Mouse (Mus musculus) midbrain, embryonic 13.5 days (tissue): ENCODE results near the gene Gm7137. TPM values are rescaled to one million over a fixed set of nuclear protein-coding genes. Genes with fewer than 3 reads are reported as not detected.
"Not testable (repeated sequence)": the region's sequence is repeated elsewhere in the genome, so short reads cannot be mapped to it uniquely, and the experiment has no call there.

ENCODE experiments used
- ATAC-seq: fragments of 200-750 bp; cut with Nextera tagmentation; 2 replicates; pipeline ENCODE4 v1.8.0; 2017; ENCODE audit warnings: mild to moderate bottlenecking, moderate TSS enrichment, moderate library complexity
- H3K27ac ChIP-seq: fragments of 300-500 bp; sonication (generic); 2 replicates; pipeline ENCODE4 v1.5.1; 2015; ENCODE audit warnings: inconsistent platforms, mild to moderate bottlenecking, moderate library complexity
- H3K27me3 ChIP-seq: fragments of 300-500 bp; sonication (generic); 2 replicates; pipeline ENCODE4 v1.6.1; 2015; ENCODE audit warnings: mild to moderate bottlenecking, inconsistent platforms
- H3K36me3 ChIP-seq: fragments of 300-500 bp; sonication (generic); 2 replicates; pipeline ENCODE4 v1.6.1; 2015; ENCODE audit warnings: mild to moderate bottlenecking, inconsistent platforms
- H3K4me1 ChIP-seq: fragments of 300-500 bp; sonication (generic); replicated peaks from 2 replicates; pipeline ENCODE4 v1.6.1; 2015; ENCODE audit warnings: inconsistent platforms
- H3K4me2 ChIP-seq: fragments of 300-500 bp; sonication (generic); replicated peaks from 2 replicates; pipeline ENCODE4 v1.6.1; 2015; ENCODE audit warnings: moderate library complexity, mild to moderate bottlenecking, inconsistent platforms
- H3K4me3 ChIP-seq: fragments of 300-500 bp; sonication (generic); replicated peaks from 2 replicates; pipeline ENCODE4 v1.5.1; 2015; ENCODE audit warnings: mild to moderate bottlenecking, inconsistent platforms
- H3K9ac ChIP-seq: fragments of 300-500 bp; sonication (generic); replicated peaks from 2 replicates; pipeline ENCODE4 v1.6.1; 2015; ENCODE audit warnings: mild to moderate bottlenecking, inconsistent platforms
- H3K9me3 ChIP-seq: fragments of 300-500 bp; sonication (generic); 2 replicates; pipeline ENCODE4 v1.6.1; 2016; ENCODE audit warnings: mild to moderate bottlenecking, inconsistent platforms
- WGBS: fragments of 180-500 bp; shearing (Covaris S2); methylation state at CpG from one replicate; pipeline ENCODE4 v1.1.7; 2015; 5-methylcytosine and 5-hydroxymethylcytosine counted together
- polyA plus RNA-seq: library from polyadenylated mRNA; unstranded; fragments of >200 nt; fragmentation: Nextera tagmentation; extraction: Ambion mirVana; gene quantifications from 2 replicates; pipeline ENCODE4 v1.2.1, GENCODE M21; 2015

Gene Gm7137
- polyA plus RNA-seq, 1 experiment from 2014 or later = not detected

GRCm38 (mm10) chr10:77794976-77795375, 7.0 kb upstream of the Gm7137 start, which contains the start of gene Gm9639:
Gene Gm9639, minus strand, starts transcription at chr10:77795076.
- ATAC-seq = no peak
- Histone ChIP-seq H3K9ac (no peak within 1 kb of the TSS), H3K4me2 (no peak within 1 kb of the TSS), H3K27me3 (no peaks in the 10 kb centered on the region), H3K4me3 (no peak within 1 kb of the TSS), H3K36me3 (no peaks in the 10 kb centered on the region), H3K9me3 (no peaks in the 10 kb centered on the region), H3K4me1 (peaks cover 16% of the 10 kb centered on the region), H3K27ac (peak within 1 kb of the TSS; percentile 58; the same call in 1 of the 2 replicates)
- 52% methylated on average over 2 of the region's 2 CpGs for WGBS

DNA sequence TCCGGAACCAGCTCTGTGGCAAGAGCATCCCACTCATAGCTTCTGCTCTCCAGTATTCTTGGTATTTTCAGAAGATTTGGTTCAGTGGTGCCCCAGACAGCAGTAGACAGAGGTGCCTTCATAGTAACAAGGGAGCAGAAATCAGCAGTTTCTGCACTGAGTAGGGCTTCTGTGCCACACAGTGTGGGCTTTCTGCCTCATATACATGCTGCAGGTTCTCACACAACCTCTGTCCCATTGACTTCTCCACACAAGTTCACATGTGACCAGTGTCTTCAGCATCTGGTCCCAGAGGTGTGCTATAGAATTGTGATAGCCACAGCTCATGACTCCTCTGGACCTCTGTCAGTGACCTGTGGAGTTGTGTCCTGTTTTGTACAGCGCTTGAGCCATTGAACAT, 621 bp upstream of the Gm7137 start:
- Histone ChIP-seq H3K4me1 (no peaks in the 10 kb centered on the region), H3K27ac (no peak overlapping the region), H3K27me3 (no peaks in the 10 kb centered on the region), H3K9ac (no peak overlapping the region), H3K4me2 (no peak overlapping the region), H3K36me3 (no peaks in the 10 kb centered on the region), H3K9me3 (no peaks in the 10 kb centered on the region), H3K4me3 (no peak overlapping the region)
- no peak for ATAC-seq
- WGBS = 84% methylated on average over 2 of the region's 2 CpGs

GRCm38 (mm10) chr10:77783396-77783795, 4.6 kb downstream of the Gm7137 start:
- WGBS = 93% methylated on average over 2 of the region's 3 CpGs
- H3K36me3 ChIP-seq, H3K4me3 ChIP-seq, H3K27me3 ChIP-seq, H3K27ac ChIP-seq, ATAC-seq, H3K9ac ChIP-seq, H3K4me1 ChIP-seq, H3K4me2 ChIP-seq, H3K9me3 ChIP-seq: not testable (repeated sequence)

DNA sequence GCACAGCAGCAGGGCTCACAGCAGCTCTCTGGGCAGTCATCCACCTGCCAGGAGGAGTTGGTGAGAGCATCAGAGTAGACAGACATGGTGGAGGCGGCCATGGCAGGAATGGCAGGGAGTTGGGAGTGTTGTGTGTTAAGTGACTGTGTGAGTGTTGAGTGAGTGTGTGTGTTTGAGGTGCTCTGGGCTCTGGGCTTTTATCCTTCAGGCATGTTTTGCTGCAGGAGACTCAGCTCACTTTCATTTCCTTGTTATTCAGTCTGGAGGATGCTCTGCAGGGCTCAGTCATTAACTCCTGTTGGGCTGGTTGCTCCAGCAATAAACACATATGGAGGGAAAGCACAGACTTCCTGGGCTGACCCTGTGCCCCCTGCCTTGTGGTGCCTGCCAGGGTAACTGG, 5.6 kb downstream of the Gm7137 start, which contains the start of gene Gm3250:
Gene Gm3250, minus strand, starts transcription at position 101 of the 400 bp plus-strand sequence.
- not testable (repeated sequence) for H3K36me3 ChIP-seq, H3K9me3 ChIP-seq, H3K4me3 ChIP-seq, H3K9ac ChIP-seq, H3K27ac ChIP-seq, H3K4me1 ChIP-seq, H3K27me3 ChIP-seq, H3K4me2 ChIP-seq, ATAC-seq
- 33% methylated on average over 1 of the region's 1 CpGs for WGBS

DNA sequence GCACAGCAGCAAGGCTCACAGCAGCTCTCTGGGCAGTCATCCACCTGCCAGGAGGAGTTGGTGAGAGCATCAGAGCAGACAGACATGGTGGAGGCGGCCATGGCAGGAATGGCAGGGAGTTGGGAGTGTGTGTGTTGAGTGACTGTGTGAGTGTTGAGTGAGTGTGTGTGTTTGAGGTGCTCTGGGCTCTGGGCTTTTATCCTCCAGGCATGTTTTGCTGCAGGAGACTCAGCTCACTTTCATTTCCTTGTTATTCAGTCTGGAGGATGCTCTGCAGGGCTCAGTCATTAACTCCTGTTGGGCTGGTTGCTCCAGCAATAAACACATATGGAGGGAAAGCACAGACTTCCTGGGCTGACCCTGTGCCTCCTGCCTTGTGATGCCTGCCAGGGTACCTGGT, 11.2 kb downstream of the Gm7137 start, which contains the start of gene Gm7138:
Gene Gm7138, minus strand, starts transcription at position 101 of the 400 bp plus-strand sequence.
- H3K4me1 ChIP-seq, ATAC-seq, H3K27ac ChIP-seq, H3K9me3 ChIP-seq, H3K4me3 ChIP-seq, H3K27me3 ChIP-seq, H3K36me3 ChIP-seq, H3K9ac ChIP-seq, H3K4me2 ChIP-seq: not testable (repeated sequence)
- WGBS = 63% methylated on average over 1 of the region's 1 CpGs

DNA sequence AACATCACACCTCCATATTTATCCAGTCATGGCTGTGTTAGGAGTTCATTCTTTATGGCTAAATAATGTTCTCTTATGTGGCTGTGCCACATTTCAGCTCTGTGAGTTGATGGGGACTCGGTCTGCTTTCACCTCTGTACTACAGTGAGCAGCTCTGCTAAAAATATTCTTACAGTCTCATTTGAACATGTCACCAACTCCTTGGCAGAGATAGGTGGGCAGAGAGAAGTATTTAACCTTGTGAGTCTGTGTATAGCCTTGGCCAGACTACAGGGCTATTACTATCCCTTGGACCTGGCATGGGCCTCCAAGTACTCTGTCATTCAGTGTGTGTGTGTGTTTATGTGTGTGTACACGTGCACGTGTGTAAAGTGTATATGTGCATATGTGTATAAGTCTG, 15.9 kb downstream of the Gm7137 start:
- H3K4me2 ChIP-seq = not testable (repeated sequence)
- WGBS = 91% methylated on average over 3 of the region's 3 CpGs

GRCm38 (mm10) chr10:77771225-77771624, 16.8 kb downstream of the Gm7137 start, which contains the start of gene Gm3238:
Gene Gm3238, minus strand, starts transcription at chr10:77771325.
- not testable (repeated sequence) for H3K4me1 ChIP-seq, H3K9ac ChIP-seq, ATAC-seq, H3K36me3 ChIP-seq, H3K4me2 ChIP-seq, H3K27ac ChIP-seq, H3K27me3 ChIP-seq, H3K4me3 ChIP-seq, H3K9me3 ChIP-seq
- WGBS = 70% methylated on average over 1 of the region's 1 CpGs

More for the DNA sequence above, 15.9 kb downstream of the Gm7137 start:
- not testable (repeated sequence) for H3K9me3 ChIP-seq, H3K27ac ChIP-seq, H3K4me1 ChIP-seq, H3K36me3 ChIP-seq, H3K9ac ChIP-seq, H3K27me3 ChIP-seq, H3K4me3 ChIP-seq, ATAC-seq

DNA sequence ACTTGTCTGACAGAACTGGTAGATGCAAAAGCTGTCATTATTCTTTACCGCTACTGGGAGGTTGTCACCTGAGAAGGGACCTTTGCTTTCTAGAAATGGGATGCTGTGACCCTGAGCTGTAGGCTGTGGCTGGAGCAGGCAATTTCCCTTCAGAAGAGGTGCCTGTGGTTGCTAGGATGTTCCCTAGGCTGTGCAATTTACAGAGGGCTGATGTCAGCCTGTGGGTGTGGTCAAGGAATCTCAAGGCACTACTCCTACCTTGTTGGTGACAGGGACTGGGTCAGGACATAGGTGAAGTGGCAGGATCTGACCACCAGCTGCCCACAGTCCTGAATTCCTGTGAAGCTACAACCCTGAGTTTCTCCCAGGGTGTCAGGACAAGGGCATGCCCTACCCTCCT, 18.3 kb downstream of the Gm7137 start:
- Histone ChIP-seq H3K27me3 (no peaks in the 10 kb centered on the region), H3K27ac (no peak overlapping the region), H3K9me3 (no peaks in the 10 kb centered on the region), H3K36me3 (no peaks in the 10 kb centered on the region), H3K4me2 (no peak overlapping the region), H3K9ac (no peak overlapping the region), H3K4me3 (no peak overlapping the region), H3K4me1 (no peaks in the 10 kb centered on the region)
- ATAC-seq = no peak
- 87% methylated on average over 1 of the region's 1 CpGs for WGBS

DNA sequence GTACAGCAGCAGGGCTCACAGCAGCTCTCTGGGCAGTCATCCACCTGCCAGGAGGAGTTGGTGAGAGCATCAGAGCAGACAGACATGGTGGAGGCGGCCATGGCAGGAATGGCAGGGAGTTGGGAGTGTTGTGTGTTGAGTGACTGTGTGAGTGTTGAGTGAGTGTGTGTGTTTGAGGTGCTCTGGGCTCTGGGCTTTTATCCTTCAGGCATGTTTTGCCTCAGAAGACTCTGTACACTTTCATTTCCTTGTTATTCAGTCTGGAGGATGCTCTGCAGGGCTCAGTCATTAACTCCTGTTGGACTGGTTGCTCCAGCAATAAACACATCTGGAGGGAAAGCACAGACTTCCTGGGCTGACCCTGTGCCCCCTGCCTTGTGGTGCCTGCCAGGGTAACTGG, 28.4 kb downstream of the Gm7137 start, which contains the start of gene Gm3233:
Gene Gm3233, minus strand, starts transcription at position 101 of the 400 bp plus-strand sequence.
- H3K36me3 ChIP-seq, H3K27ac ChIP-seq, H3K4me3 ChIP-seq, H3K27me3 ChIP-seq, H3K9ac ChIP-seq, ATAC-seq, H3K4me2 ChIP-seq, H3K9me3 ChIP-seq, H3K4me1 ChIP-seq: not testable (repeated sequence)
- 70% methylated on average over 1 of the region's 1 CpGs for WGBS

DNA sequence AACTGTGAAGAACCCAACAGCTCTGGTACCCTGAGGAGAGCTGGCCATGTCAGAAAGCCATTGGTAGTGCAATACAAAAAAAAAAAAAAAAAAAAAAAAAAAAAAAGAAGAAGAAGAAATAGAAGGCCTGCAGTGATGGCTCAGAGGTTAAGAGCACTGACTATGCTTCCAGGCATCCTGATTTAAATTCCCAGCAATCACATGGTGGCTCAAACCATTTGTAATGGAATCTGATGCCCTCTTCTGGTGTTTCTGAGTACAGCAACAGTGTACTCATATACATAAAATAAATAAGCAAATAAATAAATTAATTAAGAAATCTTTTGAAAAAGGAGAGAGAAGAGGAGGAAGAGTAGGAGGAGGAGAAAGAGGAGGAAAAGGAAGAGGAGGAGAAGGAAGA, 34.6 kb downstream of the Gm7137 start:
- H3K36me3 ChIP-seq = no peaks in the 10 kb centered on the region
- no peak overlapping the region for H3K4me2 ChIP-seq
- H3K27ac ChIP-seq = no peak overlapping the region
- no peaks in the 10 kb centered on the region for H3K27me3 ChIP-seq
- H3K9ac ChIP-seq = no peak overlapping the region
- H3K4me3 ChIP-seq = no peak overlapping the region
- no peak for ATAC-seq
- H3K9me3 ChIP-seq = no peaks in the 10 kb centered on the region
- H3K4me1 ChIP-seq = 0 out of 2 replicates have a peak, but pooled peaks cover 6% of the 10 kb centered on the region

- not testable (repeated sequence) for H3K4me3 ChIP-seq, H3K4me1 ChIP-seq, H3K9me3 ChIP-seq, H3K27me3 ChIP-seq, H3K36me3 ChIP-seq, H3K27ac ChIP-seq, ATAC-seq, H3K4me2 ChIP-seq, H3K9ac ChIP-seq
- 65% methylated on average over 3 of the region's 3 CpGs for WGBS
Observed at GRCm38 (mm10) chr10:77752312-77752711, 35.7 kb downstream of the Gm7137 start.

- H3K4me1 ChIP-seq, H3K4me2 ChIP-seq, H3K4me3 ChIP-seq, H3K9me3 ChIP-seq, H3K27me3 ChIP-seq, H3K36me3 ChIP-seq, H3K9ac ChIP-seq, ATAC-seq: not testable (repeated sequence)
- 50% methylated on average over 1 of the region's 1 CpGs for WGBS
- peak within 1 kb of the TSS; percentile 35; the same call in 1 of the 2 replicates for H3K27ac ChIP-seq
Observed at GRCm38 (mm10) chr10:77751254-77751653, 36.7 kb downstream of the Gm7137 start, which contains the start of gene Gm9736. Gene Gm9736, minus strand, starts transcription at chr10:77751354.

DNA sequence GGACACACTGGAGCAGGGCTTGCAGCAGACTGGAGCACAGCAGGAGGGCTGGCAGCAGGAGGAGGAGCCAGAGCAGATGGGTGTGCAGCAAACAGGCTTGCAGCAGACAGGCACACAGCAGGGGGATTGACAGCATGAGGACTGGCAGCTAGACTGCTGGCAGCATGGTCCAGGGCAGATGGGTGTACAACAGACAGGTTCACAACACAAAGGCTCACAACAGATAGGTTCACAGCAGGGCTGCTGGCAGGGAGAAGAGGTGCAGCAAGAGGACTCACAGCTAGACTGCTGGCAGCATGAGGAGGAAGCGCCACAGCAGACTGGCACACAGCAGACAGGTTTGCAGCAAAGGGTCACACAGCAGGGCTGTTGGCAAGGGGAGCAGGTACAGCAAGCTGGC, 37.3 kb downstream of the Gm7137 start:
- not testable (repeated sequence) for H3K36me3 ChIP-seq, ATAC-seq, H3K9ac ChIP-seq, H3K27ac ChIP-seq, H3K27me3 ChIP-seq, H3K4me2 ChIP-seq, H3K4me3 ChIP-seq, H3K9me3 ChIP-seq, H3K4me1 ChIP-seq
- 85% methylated on average over 1 of the region's 1 CpGs for WGBS
